Mouse (Mus musculus) NIH3T3 (cell line): ENCODE data around the gene Pus7.

Experiments
- DNase-seq: peaks from one replicate; pipeline ENCODE4 v3.0.0-alpha.2; 2012; ENCODE audit warnings: low read depth

The Pus7 gene

GRCm38 (mm10) chr5:23782931-23783877 is at the start of gene Pus7:
TSS of gene Pus7 (minus strand) at chr5:23783711.
- peak; percentile 92 for DNase-seq

- DNase-seq: no peak
Observed at GRCm38 (mm10) chr5:23830897-23831752, 47.6 kb upstream of the Pus7 start.

- peak; percentile 88 for DNase-seq
Observed at GRCm38 (mm10) chr5:23826321-23827004, 43.0 kb upstream of the Pus7 start.

GRCm38 (mm10) chr5:23824171-23824733 is 40.7 kb upstream of the Pus7 start:
- no peak for DNase-seq

GRCm38 (mm10) chr5:23822306-23822705 is 38.8 kb upstream of the Pus7 start:
- no peak for DNase-seq

GRCm38 (mm10) chr5:23816681-23817080 is 33.2 kb upstream of the Pus7 start:
- no peak for DNase-seq

GRCm38 (mm10) chr5:23814841-23815240 is 31.3 kb upstream of the Pus7 start:
- no peak for DNase-seq

GRCm38 (mm10) chr5:23792726-23793125 is 9.2 kb upstream of the Pus7 start:
- DNase-seq: peak; percentile 60

- no peak for DNase-seq
Observed at GRCm38 (mm10) chr5:23789078-23789612, 5.6 kb upstream of the Pus7 start.

- DNase-seq: no peak
Observed at GRCm38 (mm10) chr5:23788390-23788830, 4.9 kb upstream of the Pus7 start.

GRCm38 (mm10) chr5:23787536-23788389 is 4.3 kb upstream of the Pus7 start, which contains the start of gene Rint1:
TSS of gene Rint1 (plus strand) at chr5:23787711.
- DNase-seq: peak; percentile 97

GRCm38 (mm10) chr5:23782051-23782810 is 1.3 kb downstream of the Pus7 start:
- DNase-seq: no peak

GRCm38 (mm10) chr5:23781172-23781571 is 2.3 kb downstream of the Pus7 start:
- DNase-seq: no peak

- no peak for DNase-seq
Observed at GRCm38 (mm10) chr5:23780516-23780915, 3.0 kb downstream of the Pus7 start.

GRCm38 (mm10) chr5:23774186-23774585 is 9.3 kb downstream of the Pus7 start:
- DNase-seq: no peak

- no peak for DNase-seq
Observed at GRCm38 (mm10) chr5:23771105-23771504, 12.4 kb downstream of the Pus7 start.

GRCm38 (mm10) chr5:23764557-23764956 is 19.0 kb downstream of the Pus7 start:
- no peak for DNase-seq

GRCm38 (mm10) chr5:23762531-23762930 is 21.0 kb downstream of the Pus7 start:
- no peak for DNase-seq

GRCm38 (mm10) chr5:23758633-23759032 is 24.9 kb downstream of the Pus7 start:
- peak; percentile 80 for DNase-seq

GRCm38 (mm10) chr5:23756368-23756767 is 27.1 kb downstream of the Pus7 start:
- DNase-seq: no peak
